Mouse (Mus musculus) hindbrain, embryonic 14.5 days (tissue): ENCODE data around the gene Oas3. TPM values are rescaled to one million over a fixed set of nuclear protein-coding genes. Genes with fewer than 3 reads are reported as not detected.
"Not testable (repeated sequence)": the region's sequence is repeated elsewhere in the genome, so short reads cannot be mapped to it uniquely, and the experiment has no call there.

Experiments used
- ATAC-seq: fragments of 200-750 bp; cut with Nextera tagmentation; 2 replicates; pipeline ENCODE4 v1.8.0; 2017; ENCODE audit warnings: moderate number of reproducible peaks, mild to moderate bottlenecking, moderate TSS enrichment, moderate library complexity; ENCODE audit not compliant: low FRiP score
- DNase-seq: peaks from one replicate; pipeline ENCODE4 v3.0.0-alpha.2; 2015; ENCODE audit warnings: low spot score
- H3K27ac ChIP-seq: fragments of 300-500 bp; sonication (generic); 2 replicates; pipeline ENCODE4 v1.5.1; 2014; ENCODE audit warnings: mild to moderate bottlenecking, moderate library complexity
- H3K27me3 ChIP-seq: fragments of 300-500 bp; sonication (generic); 2 replicates; pipeline ENCODE4 v1.6.1; 2014; ENCODE audit warnings: mild to moderate bottlenecking, low read length, mixed read lengths; ENCODE audit not compliant: control insufficient read depth, insufficient read depth
- H3K36me3 ChIP-seq: fragments of 300-500 bp; sonication (generic); replicated peaks from 2 replicates; pipeline ENCODE4 v1.6.1; 2014; ENCODE audit not compliant: control insufficient read depth, insufficient read depth
- H3K4me1 ChIP-seq: fragments of 300-500 bp; sonication (generic); replicated peaks from 2 replicates; pipeline ENCODE4 v1.6.1; 2014; ENCODE audit warnings: antibody characterized with exemption, low read length, mixed read lengths; ENCODE audit not compliant: control insufficient read depth, insufficient read depth
- H3K4me2 ChIP-seq: fragments of 300-500 bp; sonication (generic); replicated peaks from 2 replicates; pipeline ENCODE4 v1.6.1; 2014; ENCODE audit warnings: mild to moderate bottlenecking, moderate library complexity
- H3K4me3 ChIP-seq: fragments of 300-500 bp; sonication (generic); replicated peaks from 2 replicates; pipeline ENCODE4 v1.5.1; 2014; ENCODE audit warnings: mild to moderate bottlenecking, low read length
- H3K9ac ChIP-seq: fragments of 300-500 bp; sonication (generic); 2 replicates; pipeline ENCODE4 v1.6.1; 2014
- H3K9me3 ChIP-seq: fragments of 300-500 bp; sonication (generic); 2 replicates; pipeline ENCODE4 v1.6.1; 2016; ENCODE audit warnings: low read length; ENCODE audit not compliant: control insufficient read depth
- WGBS: fragments of 180-500 bp; shearing (Covaris S2); extraction: QIAGEN DNeasy Blood & Tissue Kit; methylation state at CpG from one replicate; pipeline ENCODE4 v1.1.7; 2014; 5-methylcytosine and 5-hydroxymethylcytosine counted together
- polyA plus RNA-seq: library from polyadenylated mRNA; unstranded; fragments of >200 nt; fragmentation: Nextera tagmentation; extraction: Ambion mirVana; gene quantifications from 2 replicates; pipeline ENCODE4 v1.2.1, GENCODE M21; 2014

The Oas3 gene
- polyA plus RNA-seq = 0.46 and 0.95 TPM in 2 replicates

DNA sequence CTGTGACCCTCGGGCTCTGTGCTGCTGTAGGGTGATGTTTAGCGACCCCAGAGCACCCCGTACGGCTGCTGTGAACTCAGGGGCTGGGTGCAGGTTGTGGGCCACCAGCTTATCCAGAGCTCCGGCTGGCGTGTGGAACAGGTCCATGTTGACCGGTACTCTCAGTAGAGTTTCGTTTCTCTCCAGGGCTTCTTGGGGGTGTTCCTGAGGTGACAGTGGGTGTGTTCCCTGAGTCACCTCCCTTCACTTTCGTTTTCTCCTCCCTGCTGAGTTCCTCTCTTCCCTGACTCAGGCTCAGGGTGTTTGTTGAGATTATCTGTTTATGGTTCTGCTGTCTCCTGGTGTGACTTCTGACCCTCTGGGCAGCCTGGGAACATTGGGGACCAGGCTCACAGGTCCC, at the start of gene Oas3:
Gene Oas3 (minus strand): TSS at position 184 of the 400 bp plus-strand sequence.
- no peaks in the 10 kb centered on the region for H3K4me1 ChIP-seq
- no peak within 1 kb of the TSS for H3K27ac ChIP-seq
- WGBS = 82% methylated on average over 9 of the region's 9 CpGs
- H3K9ac ChIP-seq = no peak within 1 kb of the TSS
- ATAC-seq (no peak), DNase-seq (no peak)
- H3K27me3 ChIP-seq = no peaks in the 10 kb centered on the region
- no peak within 1 kb of the TSS for H3K4me3 ChIP-seq
- no peaks in the 10 kb centered on the region for H3K36me3 ChIP-seq
- no peak within 1 kb of the TSS for H3K4me2 ChIP-seq
- no peaks in the 10 kb centered on the region for H3K9me3 ChIP-seq

DNA sequence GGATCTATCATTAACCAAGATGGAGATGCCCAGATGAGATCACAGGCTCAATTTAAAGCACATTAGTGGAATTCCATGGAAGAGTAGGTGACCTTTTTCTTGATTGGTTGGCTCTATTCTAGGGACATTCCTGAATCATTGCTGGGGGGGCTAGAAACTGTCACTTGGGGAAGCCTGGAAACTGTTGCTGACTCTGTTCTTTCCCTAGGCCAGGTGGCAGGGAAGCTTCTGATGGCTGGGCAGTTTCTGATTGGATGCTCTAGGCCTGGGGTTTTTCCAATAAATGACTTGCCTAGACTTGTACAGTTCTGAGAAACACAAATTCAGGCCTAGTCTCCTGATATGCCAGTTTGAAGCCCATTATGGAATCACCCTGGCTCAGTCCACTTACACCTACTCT, 41.5 kb upstream of the Oas3 start:
- no peaks in the 10 kb centered on the region for H3K36me3 ChIP-seq
- H3K27me3 ChIP-seq = no peaks in the 10 kb centered on the region
- H3K9ac ChIP-seq = no peak overlapping the region
- no peak overlapping the region for H3K27ac ChIP-seq
- H3K4me1 ChIP-seq = no peaks in the 10 kb centered on the region
- DNase-seq (no peak), ATAC-seq (no peak)
- H3K4me3 ChIP-seq = no peak overlapping the region
- peaks cover 15% of the 10 kb centered on the region for H3K9me3 ChIP-seq
- no peak overlapping the region for H3K4me2 ChIP-seq

DNA sequence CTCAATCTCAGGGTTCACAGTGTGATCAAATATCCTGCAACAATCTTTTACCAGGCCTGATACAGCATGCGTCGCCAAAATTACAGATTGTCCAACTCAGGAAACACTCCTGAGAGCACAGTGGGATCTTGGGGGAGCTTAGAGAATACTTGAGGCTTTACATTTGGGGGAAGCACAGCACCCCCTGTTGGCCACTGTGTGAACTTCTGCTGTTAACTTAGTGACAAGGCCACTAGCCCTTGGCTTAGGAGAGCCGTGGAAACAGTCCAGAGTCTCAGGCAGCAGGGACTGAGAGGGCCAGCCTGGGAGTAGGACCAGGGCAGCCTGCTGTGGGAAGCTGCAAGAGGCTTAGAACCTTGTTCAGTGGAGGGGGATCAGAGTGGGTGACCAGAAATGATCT, 38.5 kb upstream of the Oas3 start:
- ATAC-seq (no peak), DNase-seq (no peak)
- 66% methylated on average over 3 of the region's 3 CpGs for WGBS
- peaks cover 15% of the 10 kb centered on the region for H3K9me3 ChIP-seq
- no peak overlapping the region for H3K4me3 ChIP-seq
- H3K27ac ChIP-seq = no peak overlapping the region
- H3K4me1 ChIP-seq = peaks cover 9% of the 10 kb centered on the region; the same call in 1 of the 2 replicates
- no peak overlapping the region for H3K9ac ChIP-seq
- no peaks in the 10 kb centered on the region for H3K36me3 ChIP-seq
- H3K4me2 ChIP-seq = no peak overlapping the region
- H3K27me3 ChIP-seq = no peaks in the 10 kb centered on the region

DNA sequence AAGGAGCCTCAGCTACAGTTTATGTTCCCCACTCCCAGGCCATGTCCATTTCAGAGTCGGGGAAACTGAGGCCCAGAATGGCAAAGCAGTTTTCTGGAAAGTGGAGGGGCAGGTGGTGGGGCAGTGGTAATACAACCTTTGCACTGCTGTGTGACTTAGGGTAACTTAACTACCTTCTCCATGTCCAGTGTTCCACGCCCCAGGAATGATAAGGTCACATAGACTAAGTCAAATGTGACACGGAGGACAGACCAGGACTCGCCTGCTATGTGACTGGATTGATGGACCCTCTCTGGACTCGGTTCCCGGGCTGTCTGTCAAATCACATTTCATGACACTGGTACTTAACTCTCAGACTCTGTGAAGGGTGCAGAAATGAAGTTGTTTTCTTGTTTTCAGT, 35.6 kb upstream of the Oas3 start:
- 86% methylated on average over 6 of the region's 6 CpGs for WGBS
- Histone ChIP-seq H3K27me3 (no peaks in the 10 kb centered on the region), H3K27ac (no peak overlapping the region), H3K4me3 (no peak overlapping the region; the same call in 1 of the 2 replicates), H3K36me3 (no peaks in the 10 kb centered on the region), H3K4me2 (peak overlapping the region; percentile 53), H3K9me3 (no peaks in the 10 kb centered on the region), H3K9ac (no peak overlapping the region), H3K4me1 (peaks cover 9% of the 10 kb centered on the region; the same call in 1 of the 2 replicates)
- ATAC-seq (no peak), DNase-seq (no peak)

DNA sequence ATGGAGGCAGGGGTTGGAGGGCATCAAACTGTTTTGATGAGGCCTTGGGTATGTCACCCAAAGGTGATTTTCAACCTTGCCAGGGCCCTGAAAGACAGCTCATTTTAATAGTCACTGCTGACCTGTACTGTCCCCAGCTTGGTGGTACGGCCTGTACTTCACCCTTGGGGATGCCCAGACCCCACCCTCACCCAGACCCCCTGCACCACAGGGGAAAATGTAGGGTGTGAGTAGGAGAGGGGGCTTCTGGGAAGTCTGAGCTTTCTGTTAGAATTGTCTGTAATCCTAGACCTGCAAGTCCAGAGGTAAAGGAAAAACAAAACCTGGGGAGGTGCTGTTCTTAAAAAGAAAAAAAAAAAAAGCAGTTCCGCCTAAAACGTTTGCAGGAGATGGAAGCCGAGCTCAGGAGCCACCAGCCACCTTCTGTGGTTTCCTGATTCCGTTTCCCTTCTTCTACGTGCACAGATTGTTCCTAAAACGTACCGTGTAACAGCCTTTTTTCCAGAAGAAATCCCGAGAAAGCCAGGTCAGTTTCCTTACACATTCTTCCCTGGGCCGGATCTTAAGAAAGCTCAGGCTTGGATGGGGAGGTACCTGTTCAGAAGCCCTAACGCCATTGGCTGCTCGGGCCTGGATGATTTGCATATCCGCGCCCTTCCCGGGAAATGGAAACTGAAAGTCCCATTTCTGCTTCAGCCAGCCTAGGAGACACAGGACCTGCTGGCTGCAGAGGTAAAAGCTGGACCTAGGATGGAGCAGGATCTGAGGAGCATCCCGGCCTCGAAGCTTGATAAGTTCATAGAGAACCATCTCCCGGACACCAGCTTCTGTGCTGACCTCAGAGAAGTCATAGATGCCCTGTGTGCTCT, 34.7 kb upstream of the Oas3 start, which contains the start of gene Oas1c:
Gene Oas1c (minus strand): TSS at position 564 of the 869 bp plus-strand sequence.
- Histone ChIP-seq H3K4me2 (peak within 1 kb of the TSS; percentile 53), H3K36me3 (no peaks in the 10 kb centered on the region), H3K4me3 (peak within 1 kb of the TSS; percentile 20), H3K27ac (peak within 1 kb of the TSS; percentile 72), H3K9me3 (no peaks in the 10 kb centered on the region), H3K9ac (peak within 1 kb of the TSS; percentile 56), H3K27me3 (no peaks in the 10 kb centered on the region), H3K4me1 (peaks cover 9% of the 10 kb centered on the region; the same call in 1 of the 2 replicates)
- peak; percentile 82 for DNase-seq
- ATAC-seq = peak; percentile 80
- 7% methylated on average over 18 of the region's 18 CpGs for WGBS

DNA sequence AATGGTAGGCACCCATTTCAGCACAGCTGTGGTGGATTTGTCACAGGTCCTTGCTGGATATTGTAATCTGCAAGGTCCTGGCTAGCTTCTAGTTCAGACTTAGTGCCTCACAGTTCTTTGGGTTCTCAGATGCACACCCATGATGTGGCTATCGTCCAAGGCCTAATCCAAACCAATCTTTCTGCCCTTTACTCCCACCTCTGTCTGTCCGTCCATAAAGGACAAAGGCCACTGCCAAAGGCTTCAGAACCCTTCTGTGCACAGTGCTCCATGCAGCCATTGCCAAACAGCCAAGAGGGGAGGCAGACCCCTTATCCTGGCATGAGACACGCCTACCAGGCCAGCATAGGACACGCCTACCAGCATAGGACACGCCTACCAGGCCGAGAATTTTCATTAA, 31.7 kb upstream of the Oas3 start:
- Histone ChIP-seq H3K9ac (no peak overlapping the region), H3K4me2 (no peak overlapping the region), H3K4me1 (peaks cover 9% of the 10 kb centered on the region; the same call in 1 of the 2 replicates), H3K4me3 (no peak overlapping the region), H3K27ac (no peak overlapping the region), H3K9me3 (no peaks in the 10 kb centered on the region), H3K36me3 (no peaks in the 10 kb centered on the region), H3K27me3 (no peaks in the 10 kb centered on the region)
- ATAC-seq (no peak), DNase-seq (no peak)
- 48% methylated on average over 6 of the region's 6 CpGs for WGBS

DNA sequence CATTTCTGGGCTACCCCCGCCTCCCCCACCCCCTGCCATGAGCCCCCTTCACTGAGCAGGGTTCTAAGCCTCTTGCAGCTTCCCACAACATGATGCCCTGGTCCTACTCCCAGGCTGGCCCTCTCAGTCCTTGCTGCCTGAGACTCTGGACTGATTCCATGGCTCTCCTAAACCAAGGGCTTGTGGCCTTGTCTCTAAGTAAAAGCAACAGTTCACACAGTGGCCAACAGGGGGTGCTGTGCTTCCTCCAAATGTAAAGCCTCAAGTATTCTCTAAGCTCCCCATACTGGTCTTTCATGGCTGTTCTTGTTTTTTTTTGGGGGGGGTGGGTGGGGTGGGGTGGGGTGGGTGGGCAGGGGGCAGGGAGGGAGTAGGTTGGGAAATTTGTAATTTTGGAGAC, 29.0 kb upstream of the Oas3 start:
- ATAC-seq (no peak), DNase-seq (peak; percentile 43)
- WGBS = 90% methylated on average over 1 of the region's 1 CpGs
- no peaks in the 10 kb centered on the region for H3K36me3 ChIP-seq
- H3K4me3 ChIP-seq = no peak overlapping the region
- no peak overlapping the region for H3K9ac ChIP-seq
- peaks cover under 1% of the 10 kb centered on the region; the same call in 1 of the 2 replicates for H3K4me1 ChIP-seq
- no peak overlapping the region for H3K27ac ChIP-seq
- H3K4me2 ChIP-seq = no peak overlapping the region
- H3K27me3 ChIP-seq = no peaks in the 10 kb centered on the region
- H3K9me3 ChIP-seq = no peaks in the 10 kb centered on the region

DNA sequence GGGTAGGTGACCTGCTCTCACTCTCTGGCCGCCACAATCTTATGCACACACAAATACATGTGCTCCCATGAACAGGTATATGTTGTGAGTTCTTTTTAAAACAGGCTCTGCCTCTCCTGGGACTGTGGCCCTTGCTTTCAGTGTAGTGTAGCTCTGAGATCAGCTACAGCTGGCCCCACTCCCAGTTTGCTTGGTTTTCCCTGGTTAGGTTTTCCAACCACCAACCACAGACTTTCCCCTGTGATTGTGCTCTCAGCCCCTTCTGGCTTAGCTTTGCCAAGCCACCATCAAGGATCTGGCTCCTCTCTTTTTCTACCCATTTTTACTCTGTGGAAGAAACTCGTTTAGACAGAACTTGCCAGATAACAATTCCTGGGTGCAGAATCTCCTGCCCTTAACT, 26.1 kb upstream of the Oas3 start:
- Histone ChIP-seq H3K4me1 (no peaks in the 10 kb centered on the region), H3K36me3 (no peaks in the 10 kb centered on the region), H3K4me2 (no peak overlapping the region), H3K9me3 (no peaks in the 10 kb centered on the region), H3K27ac (no peak overlapping the region), H3K4me3 (no peak overlapping the region), H3K27me3 (no peaks in the 10 kb centered on the region), H3K9ac (no peak overlapping the region)
- ATAC-seq (no peak), DNase-seq (no peak)
- WGBS = 76% methylated on average over 2 of the region's 2 CpGs

DNA sequence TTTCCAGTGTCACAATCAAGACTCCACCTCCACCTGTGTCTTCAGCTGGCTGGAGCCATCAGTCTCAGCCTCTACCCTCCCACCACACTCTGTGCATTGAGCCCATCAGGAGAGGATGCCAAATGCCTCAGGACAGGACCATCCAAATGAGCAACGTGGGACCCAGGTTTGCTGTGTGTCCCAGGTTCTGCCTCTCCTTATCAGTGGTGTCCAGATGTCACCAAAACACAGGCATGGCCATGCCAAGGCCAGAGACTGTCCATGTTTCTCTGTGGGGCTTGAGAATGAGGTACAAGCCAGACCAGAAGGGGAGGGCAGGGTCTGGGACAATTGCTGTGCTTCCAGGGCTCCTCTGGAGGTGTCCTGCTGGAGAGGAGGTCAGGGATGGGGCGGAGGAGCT, 21.5 kb upstream of the Oas3 start:
- H3K4me1 ChIP-seq, DNase-seq, H3K27ac ChIP-seq, ATAC-seq, H3K4me2 ChIP-seq, H3K4me3 ChIP-seq, H3K36me3 ChIP-seq, H3K9ac ChIP-seq, H3K9me3 ChIP-seq, H3K27me3 ChIP-seq: not testable (repeated sequence)
- WGBS = 68% methylated on average over 2 of the region's 2 CpGs
